Mouse (Mus musculus) telencephalon, adult 2 months (tissue): ENCODE data around the gene Nudt19.
A peak's percentile ranks its signal among the peaks of the same experiment; 100 is the strongest.
"Not testable (repeated sequence)": the region's sequence is repeated elsewhere in the genome, so short reads cannot be mapped to it uniquely, and the experiment has no call there.

ENCODE experiments used
- DNase-seq: peaks from one replicate; pipeline ENCODE4 v3.0.0-alpha.2; 2011; ENCODE audit warnings: low read depth, low spot score

The Nudt19 gene

GRCm38 (mm10) chr7:35565965-35566364, 9.9 kb upstream of the Nudt19 start:
- DNase-seq, result not testable (repeated sequence)

GRCm38 (mm10) chr7:35564872-35565271, 8.8 kb upstream of the Nudt19 start:
- not testable (repeated sequence) for DNase-seq

- DNase-seq, result no peak
Measured at GRCm38 (mm10) chr7:35564067-35564865, 8.2 kb upstream of the Nudt19 start.

GRCm38 (mm10) chr7:35563071-35563470, 7.0 kb upstream of the Nudt19 start:
- DNase-seq, result no peak

GRCm38 (mm10) chr7:35559838-35560237, 3.7 kb upstream of the Nudt19 start:
- DNase-seq, result no peak

- DNase-seq, result no peak
Measured at GRCm38 (mm10) chr7:35558681-35559080, 2.6 kb upstream of the Nudt19 start.

- DNase-seq, result no peak
Measured at GRCm38 (mm10) chr7:35557577-35557976, 1.5 kb upstream of the Nudt19 start.

GRCm38 (mm10) chr7:35556905-35557304, 801 bp upstream of the Nudt19 start:
- no peak for DNase-seq

GRCm38 (mm10) chr7:35555224-35556204, 590 bp downstream of the Nudt19 start:
- DNase-seq, result peak; percentile 75

GRCm38 (mm10) chr7:35554605-35555175, 1.4 kb downstream of the Nudt19 start:
- DNase-seq, result peak; percentile 27

- DNase-seq, result no peak
Measured at GRCm38 (mm10) chr7:35553751-35554604, 2.1 kb downstream of the Nudt19 start.

GRCm38 (mm10) chr7:35545881-35546280, 10.2 kb downstream of the Nudt19 start:
- peak; percentile 21 for DNase-seq

- DNase-seq, result no peak
Measured at GRCm38 (mm10) chr7:35537562-35537961, 18.5 kb downstream of the Nudt19 start, which contains the start of gene Tdrd12. TSS of gene Tdrd12 (minus strand) at chr7:35537745.

GRCm38 (mm10) chr7:35535750-35536512, 20.2 kb downstream of the Nudt19 start:
- DNase-seq, result no peak

- not testable (repeated sequence) for DNase-seq
Measured at GRCm38 (mm10) chr7:35530544-35530943, 25.6 kb downstream of the Nudt19 start.

- no peak for DNase-seq
Measured at GRCm38 (mm10) chr7:35530026-35530425, 26.1 kb downstream of the Nudt19 start.

- no peak for DNase-seq
Measured at GRCm38 (mm10) chr7:35526795-35527194, 29.3 kb downstream of the Nudt19 start.

- DNase-seq, result no peak
Measured at GRCm38 (mm10) chr7:35501995-35502394, 54.1 kb downstream of the Nudt19 start.

- DNase-seq, result peak; percentile 54
Measured at GRCm38 (mm10) chr7:35497516-35497915, 58.6 kb downstream of the Nudt19 start.
